Mouse (Mus musculus): Measurements from ENCODE around the gene Enpp3.

- TF ChIP-seq POLR2A (IDR thresholded peaks at IDR 0.05; ENCODE audit: extremely low read depth, insufficient read depth, low read length) = no peak
- no peak for TF ChIP-seq CTCF (IDR thresholded peaks at IDR 0.05; ENCODE audit: low read depth, low read length)
Measured at GRCm38 (mm10) chr10:24825456-24826081, 17.1 kb downstream of the Enpp3 start.
